Mouse (Mus musculus) NIH3T3 (cell line): ENCODE results near the gene Sugct.
"Not testable (repeated sequence)": the region's sequence is repeated elsewhere in the genome, so short reads cannot be mapped to it uniquely, and the experiment has no call there.

Experiments
- DNase-seq: peaks from one replicate; pipeline ENCODE4 v3.0.0-alpha.2; 2012; ENCODE audit warnings: low read depth

Sugct gene

GRCm38 (mm10) chr13:17604670-17605069 lies 90.7 kb downstream of the Sugct start:
- DNase-seq, result peak; percentile 31

GRCm38 (mm10) chr13:17603756-17604155 lies 91.6 kb downstream of the Sugct start:
- peak; percentile 57 for DNase-seq

DNA sequence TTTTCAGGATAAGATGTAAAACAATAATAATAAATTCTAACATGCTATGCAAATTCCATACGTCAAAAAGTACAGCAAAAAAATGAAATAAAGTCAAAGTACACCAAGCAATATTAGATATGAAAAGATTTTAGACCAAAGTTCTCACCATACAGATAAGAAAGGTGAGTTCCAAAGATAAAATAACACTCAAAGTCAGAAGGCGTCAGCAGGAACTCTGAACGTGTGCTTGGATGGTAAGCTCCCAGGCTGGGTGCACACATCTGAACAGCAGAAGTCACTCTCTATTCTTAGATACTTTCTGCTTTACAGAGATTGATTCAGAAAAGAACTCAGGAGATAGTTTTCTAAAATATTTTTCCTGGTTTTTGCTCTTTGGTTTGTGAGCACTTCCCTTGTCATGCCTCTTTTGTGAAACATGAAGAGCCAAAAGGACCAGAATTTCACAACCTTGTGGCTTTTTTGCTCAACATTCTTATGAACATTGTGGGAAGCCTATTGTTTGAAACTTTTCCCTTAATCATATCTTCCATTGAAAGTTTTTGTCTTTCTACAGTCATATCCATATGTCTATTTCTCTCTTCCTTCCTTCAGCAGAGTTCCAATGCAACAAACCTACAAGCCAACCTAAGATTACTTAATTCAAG lies 110.0 kb downstream of the Sugct start:
- no peak for DNase-seq

DNA sequence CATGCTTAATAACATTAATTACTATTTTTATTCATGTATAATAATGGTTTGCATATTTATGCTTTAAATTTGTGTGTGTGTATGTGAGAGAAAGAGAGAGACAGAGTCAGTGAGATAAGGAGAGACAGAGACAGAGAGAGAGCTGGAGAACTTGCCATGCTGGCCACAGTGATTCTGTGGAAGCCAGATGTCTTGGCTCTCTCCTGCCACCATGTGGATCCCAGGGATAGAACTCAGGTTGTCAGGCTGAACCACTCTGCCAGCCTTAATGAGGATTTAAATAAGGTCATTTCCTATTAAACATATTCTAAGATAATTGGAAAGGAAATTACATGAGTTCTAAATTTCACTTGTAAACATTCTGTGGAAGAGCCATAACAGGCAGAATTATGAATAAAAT lies 110.5 kb downstream of the Sugct start:
- peak; percentile 69 for DNase-seq

- DNase-seq, result peak; percentile 73
Observed at GRCm38 (mm10) chr13:17581684-17582083, 113.7 kb downstream of the Sugct start.

GRCm38 (mm10) chr13:17559357-17559756 lies 136.0 kb downstream of the Sugct start:
- no peak for DNase-seq

DNA sequence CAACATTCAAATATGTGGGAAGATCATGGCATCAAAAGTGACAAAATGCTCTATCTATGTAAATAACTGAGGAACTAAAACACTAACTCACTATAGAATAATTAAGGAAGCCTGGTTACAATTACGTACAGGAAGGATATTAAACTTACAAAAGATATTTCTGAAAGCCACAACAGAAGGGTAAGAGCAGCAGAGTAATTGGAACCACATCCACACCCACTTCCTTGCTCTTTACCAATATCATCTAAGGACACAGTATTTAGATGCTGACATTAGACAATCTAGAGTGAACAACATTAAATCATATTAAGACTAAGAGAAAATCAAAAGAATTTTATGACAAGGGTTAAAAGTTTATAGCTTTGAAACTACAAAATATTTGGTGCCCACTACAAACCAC lies 159.0 kb downstream of the Sugct start:
- no peak for DNase-seq

DNA sequence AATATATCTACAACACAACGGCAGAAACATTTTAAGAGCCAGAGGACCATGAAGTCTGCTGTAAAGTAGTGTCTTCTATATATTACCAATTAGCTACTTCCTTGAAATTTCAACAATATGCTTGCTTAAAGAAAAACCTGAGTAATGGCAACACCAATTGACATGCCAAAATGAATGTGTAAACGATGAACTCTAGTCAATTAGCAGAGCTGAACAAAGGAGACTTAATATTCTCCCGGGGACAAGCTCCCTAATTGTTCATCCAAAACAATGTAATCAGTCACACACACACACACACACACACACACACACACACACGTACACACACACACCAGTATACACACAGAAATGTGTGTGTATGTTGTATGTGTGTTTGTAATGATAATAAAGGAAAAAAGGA lies 160.5 kb downstream of the Sugct start:
- DNase-seq, result no peak

GRCm38 (mm10) chr13:17534469-17534868 lies 160.9 kb downstream of the Sugct start:
- no peak for DNase-seq

DNA sequence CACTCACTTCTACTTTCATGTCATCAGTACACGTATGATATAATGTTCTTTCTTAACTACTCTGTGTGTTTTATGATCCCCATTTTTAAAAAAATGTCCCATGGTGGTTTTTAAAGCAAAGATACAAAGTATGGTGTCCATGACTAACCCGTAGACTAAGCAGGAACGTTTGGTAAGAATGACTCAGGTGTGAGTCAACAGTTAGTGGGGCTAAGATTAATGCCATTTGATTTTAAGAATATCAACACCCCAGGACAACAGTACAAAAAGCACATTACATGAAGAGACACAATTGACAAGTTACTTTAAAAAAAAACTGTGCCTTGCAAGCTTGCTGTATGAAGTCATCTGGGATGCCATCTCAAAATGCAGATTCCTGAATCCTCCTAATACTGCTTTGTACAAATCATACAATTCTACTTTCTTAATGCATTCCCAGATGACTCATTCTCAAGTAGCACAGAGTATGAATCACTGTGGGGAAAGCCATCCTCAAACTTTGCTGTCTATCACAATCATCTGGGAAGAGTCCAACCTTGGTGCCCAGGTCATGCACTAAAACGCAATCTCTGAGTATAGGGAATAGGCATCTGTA lies 184.1 kb downstream of the Sugct start:
- DNase-seq, result peak; percentile 59

DNA sequence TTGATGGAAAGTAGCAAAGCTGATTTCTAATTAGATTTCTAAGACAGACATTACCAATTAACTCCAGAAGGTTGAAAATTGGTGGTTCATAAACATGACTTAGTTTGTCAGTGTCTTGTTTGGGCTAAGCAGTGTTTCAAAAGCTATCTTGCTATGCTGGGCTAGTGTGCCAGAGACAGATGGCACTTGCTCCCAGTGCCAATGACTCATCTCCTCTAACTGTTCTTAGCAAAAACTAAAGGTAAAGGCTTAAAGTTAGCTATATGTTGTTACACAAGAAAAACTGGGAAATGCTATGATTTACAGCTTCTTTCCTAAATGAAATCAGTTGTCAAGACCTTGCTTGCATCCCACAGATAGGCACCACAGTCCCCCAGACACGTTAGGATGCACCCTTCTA lies 200.4 kb downstream of the Sugct start:
- peak; percentile 13 for DNase-seq

DNA sequence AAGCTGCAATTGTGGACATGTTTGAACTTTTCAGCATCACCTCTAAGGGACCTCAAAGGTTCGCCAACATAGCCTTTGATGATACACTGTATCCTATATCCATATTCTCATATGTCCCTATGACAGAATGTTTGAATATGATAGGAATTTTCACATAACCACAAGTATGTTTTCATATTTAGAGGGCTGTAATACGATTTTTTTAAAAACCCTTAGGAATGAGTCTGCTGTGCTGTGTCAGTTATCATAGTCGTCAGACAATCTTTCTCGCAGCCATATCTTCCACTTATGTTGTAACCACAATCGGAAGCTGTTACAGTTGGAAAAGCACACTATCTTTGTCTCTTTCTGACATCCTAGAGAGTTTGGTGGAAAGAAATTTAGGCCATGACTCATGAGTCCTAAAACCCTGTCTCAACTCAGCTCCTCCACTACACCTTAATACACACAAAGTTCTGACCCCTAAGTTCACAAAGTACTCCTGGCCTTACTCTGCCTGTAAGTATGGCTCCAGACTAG lies 201.2 kb downstream of the Sugct start:
- DNase-seq, result peak; percentile 41

- not testable (repeated sequence) for DNase-seq
Observed at GRCm38 (mm10) chr13:17457981-17458380, 237.4 kb downstream of the Sugct start.

- DNase-seq, result peak; percentile 81
Observed at GRCm38 (mm10) chr13:17432139-17432916, 263.0 kb downstream of the Sugct start.

DNA sequence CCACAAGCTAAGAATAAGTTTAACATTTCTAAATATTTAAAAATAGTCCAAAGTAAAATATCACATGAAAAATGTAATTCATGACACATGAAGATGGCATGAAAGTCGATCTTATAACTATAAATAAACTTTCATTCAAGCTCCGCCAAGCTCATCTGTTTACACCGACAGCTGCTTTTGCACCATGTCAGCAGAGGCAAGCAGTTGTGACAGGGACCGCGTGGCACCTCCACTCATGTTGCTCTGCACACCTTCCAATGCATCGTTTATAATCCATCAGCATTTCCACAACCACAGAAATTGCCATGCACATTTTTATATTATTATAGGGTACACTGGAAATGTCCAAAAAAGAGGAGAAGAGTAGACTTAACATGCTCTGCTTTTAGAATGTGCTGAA lies 273.5 kb downstream of the Sugct start:
- DNase-seq, result peak; percentile 5

DNA sequence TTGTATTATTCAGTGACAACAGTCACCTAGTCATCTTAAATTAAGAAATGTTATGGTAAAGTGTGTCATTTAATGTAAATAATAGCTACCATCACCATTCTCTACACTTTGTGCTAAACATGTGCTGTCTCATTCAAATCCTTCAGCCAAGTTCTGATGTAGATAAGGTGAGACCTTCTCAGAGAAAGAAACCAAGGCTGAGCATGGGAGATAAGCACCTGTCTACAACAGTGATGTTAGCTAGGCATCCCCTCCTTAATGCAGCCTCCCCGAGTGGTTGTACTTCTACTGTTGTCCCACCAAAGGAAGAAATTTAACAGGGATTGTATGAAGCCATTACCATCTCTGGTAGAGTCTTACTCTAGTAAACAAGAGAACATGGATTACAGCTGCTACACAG lies 274.8 kb downstream of the Sugct start:
- DNase-seq, result no peak

GRCm38 (mm10) chr13:17342836-17343235 lies 352.5 kb downstream of the Sugct start:
- DNase-seq, result no peak

GRCm38 (mm10) chr13:17335885-17336540 lies 359.3 kb downstream of the Sugct start:
- peak; percentile 38 for DNase-seq

- DNase-seq, result peak; percentile 22
Observed at GRCm38 (mm10) chr13:17326863-17327262, 368.5 kb downstream of the Sugct start.

GRCm38 (mm10) chr13:17301590-17301989 lies 393.8 kb downstream of the Sugct start:
- DNase-seq, result no peak

- no peak for DNase-seq
Observed at GRCm38 (mm10) chr13:17297462-17298005, 397.8 kb downstream of the Sugct start.

DNA sequence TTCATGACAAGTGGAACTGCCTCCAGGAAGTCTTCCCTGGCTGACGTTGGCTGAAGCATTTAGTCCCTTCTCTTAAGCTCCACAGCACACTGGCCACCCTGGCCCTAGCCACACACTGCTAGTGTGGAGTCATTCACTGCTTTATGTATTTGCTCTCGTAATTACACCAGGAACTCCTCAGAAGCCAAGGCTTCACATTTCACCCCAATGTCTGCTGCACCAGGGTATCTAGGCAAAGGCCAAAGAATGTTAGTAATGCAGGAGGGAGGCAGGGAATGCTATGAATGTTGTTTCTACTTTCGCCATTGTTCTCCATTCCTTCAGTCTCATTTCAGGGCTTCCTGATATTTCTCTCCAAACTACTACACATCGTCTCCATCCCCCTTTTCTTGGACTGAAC lies 398.4 kb downstream of the Sugct start:
- DNase-seq, result no peak
